Mouse (Mus musculus) layer of hippocampus, adult 8-10 months (tissue): ENCODE measurements around the gene Tlnrd1. TPM values are rescaled to one million over a fixed set of nuclear protein-coding genes. Genes with fewer than 3 reads are reported as not detected.
"Not testable (repeated sequence)": the region's sequence is repeated elsewhere in the genome, so short reads cannot be mapped to it uniquely, and the experiment has no call there.

ENCODE experiments used
- DNase-seq, 2 experiments: peaks; one replicate each; pipeline ENCODE4 v3.0.0; 2022; ENCODE audit warnings: low spot score in 2 of 2
- total RNA-seq, 4 experiments: library from RNA; stranded (reverse); gene quantifications; 2 replicates each; pipeline ENCODE4 v1.2.4; 2022

Gene Tlnrd1
- 10 to 100 TPM; 18.6 to 20.7 (median 20.1) TPM for total RNA-seq

DNA sequence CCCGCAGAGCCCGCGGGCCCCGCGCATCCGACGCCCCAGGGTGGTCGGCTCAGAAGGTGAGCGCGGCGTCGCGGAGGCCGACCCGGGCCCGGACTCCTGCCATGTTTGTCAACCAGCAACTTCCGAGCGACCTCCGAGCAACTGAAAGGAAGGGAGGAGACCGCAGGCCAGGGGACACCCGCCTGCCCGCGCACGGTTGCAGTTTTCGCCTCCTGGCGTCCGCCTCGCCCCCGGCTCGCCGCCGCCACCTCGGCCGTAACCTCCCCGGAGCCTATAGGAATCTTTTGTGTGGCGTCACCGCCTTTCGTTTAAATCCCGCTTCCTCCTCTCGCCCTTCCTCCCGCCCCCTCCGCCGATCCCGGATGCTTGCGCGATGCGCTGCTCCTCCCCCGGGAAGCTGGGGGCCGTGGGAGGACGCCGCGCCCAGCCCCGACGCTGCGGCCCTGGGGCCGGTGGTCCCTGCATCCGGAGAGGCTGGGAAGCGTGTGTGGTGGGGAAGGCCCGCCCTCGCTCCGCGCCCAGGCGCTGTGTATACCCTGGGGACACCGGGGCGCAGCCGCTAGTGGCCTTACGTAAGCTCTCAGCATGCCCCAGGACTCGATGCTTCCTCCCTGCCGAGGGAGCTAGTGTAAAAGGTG is at the start of gene Tlnrd1, which contains the start of gene Mesd:
Gene Tlnrd1, minus strand, starts transcription at position 285 of the 638 bp plus-strand sequence.
Gene Mesd, plus strand, starts transcription at position 446 of the 638 bp plus-strand sequence.
- peak; percentile 87 to 88 for DNase-seq

- no peak for DNase-seq
Measured at GRCm38 (mm10) chr7:83921637-83922036, 37.5 kb upstream of the Tlnrd1 start.

DNA sequence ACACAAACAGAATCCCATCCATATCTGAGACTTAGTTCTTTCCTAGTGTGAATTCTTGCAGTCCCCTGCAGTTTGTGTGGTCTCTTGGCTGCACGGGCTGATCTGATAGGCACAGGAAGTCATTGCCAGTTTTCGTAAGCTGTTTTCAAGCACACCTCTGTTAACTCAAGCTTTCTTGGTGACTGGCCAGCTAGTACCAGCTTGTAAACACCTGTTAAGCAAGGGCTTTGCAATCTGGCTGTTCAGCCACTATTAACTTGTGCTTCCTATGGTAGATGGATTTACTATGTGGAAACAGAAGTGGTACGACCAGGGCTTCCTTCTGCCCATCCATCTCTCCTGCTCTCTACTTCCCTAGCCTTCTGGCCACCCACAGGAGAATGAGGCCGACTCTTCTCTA is 36.1 kb upstream of the Tlnrd1 start:
- no peak for DNase-seq

GRCm38 (mm10) chr7:83914566-83914965 is 30.5 kb upstream of the Tlnrd1 start:
- DNase-seq: peak; percentile 66 to 85

DNA sequence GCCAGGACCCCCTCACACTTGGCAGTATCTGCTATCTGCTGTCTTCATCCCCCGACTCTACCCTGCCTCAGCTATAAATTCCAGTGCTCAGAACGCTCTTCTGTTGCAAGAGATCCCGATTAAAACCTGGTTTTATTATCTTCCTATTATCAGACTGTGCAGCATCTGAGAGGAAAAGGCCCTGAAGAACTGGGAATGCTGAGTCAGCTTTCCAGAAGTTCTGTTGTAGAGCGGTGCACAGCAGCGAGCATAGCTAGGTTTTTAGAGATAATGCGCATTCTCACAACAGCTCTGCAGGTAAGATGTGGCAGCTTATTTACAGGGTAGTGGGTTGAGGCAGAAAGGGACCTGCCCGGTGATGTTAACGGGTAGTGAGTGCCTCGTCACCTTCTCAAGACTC is 29.9 kb upstream of the Tlnrd1 start:
- DNase-seq: no peak

- no peak for DNase-seq
Measured at GRCm38 (mm10) chr7:83913405-83913932, 29.4 kb upstream of the Tlnrd1 start.

- no peak for DNase-seq
Measured at GRCm38 (mm10) chr7:83911909-83912308, 27.8 kb upstream of the Tlnrd1 start.

- no peak for DNase-seq
Measured at GRCm38 (mm10) chr7:83904831-83905230, 20.7 kb upstream of the Tlnrd1 start.

- no peak for DNase-seq
Measured at GRCm38 (mm10) chr7:83902296-83903145, 18.4 kb upstream of the Tlnrd1 start.

DNA sequence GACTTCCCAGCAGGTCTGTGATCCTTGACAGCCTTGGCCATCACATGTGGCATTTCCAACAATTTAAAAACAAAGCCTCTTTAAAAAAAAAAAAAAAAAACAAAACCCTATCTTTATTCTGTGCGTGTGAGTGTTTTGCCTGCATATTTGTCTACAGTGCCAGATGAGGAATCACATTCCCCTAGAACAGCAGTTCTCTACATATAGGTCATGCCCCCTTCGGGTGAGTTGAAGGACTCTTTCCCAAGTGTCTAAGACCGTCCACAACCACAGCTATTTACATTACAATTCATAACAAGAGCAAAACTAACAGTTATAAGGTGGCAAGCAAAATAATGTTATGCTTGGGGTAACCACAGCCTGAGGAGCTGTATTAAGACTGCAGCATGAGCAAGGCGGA is 17.3 kb upstream of the Tlnrd1 start:
- no peak for DNase-seq

DNA sequence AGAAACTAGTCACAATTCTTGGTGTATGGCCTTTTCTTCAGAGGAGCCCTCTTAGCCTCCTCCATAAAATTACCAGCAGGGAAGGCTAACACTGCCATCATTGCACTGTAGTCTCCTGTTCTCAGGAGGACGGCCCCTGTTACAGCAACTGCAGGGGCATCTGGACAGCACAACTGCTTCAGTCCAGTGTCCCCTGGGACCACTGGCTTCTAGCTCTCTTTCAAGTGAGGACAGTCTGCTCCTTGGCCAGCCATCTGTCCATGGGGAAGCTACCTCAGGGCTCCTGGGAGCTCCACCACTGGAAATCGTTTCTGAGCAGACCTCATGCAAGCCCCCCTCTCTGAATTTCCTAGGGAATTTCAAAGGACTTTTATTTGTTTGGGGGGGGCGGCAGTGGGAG is 16.4 kb upstream of the Tlnrd1 start:
- no peak for DNase-seq

GRCm38 (mm10) chr7:83898267-83898666 is 14.2 kb upstream of the Tlnrd1 start:
- DNase-seq: no peak

GRCm38 (mm10) chr7:83896077-83896740 is 12.1 kb upstream of the Tlnrd1 start:
- no peak for DNase-seq

DNA sequence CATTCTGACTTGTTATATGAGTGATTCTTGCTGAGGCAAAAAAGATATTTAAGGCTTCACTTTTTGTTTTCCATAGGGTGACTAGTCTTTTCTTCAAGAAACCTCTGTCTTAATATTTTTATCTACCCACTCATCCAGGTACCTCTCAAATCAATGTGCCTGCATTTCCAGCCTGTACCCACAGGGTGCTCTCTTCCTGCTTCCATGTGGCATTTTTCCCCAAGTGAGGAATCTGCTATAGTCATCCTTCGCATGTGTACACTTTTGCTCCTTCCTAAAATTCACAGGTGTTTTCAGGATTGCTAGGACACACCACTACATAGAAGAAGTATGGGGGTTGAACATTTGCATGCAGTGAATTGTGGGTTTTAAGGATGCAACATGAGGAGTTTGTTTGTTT is 10.2 kb upstream of the Tlnrd1 start:
- DNase-seq: no peak

- no peak for DNase-seq
Measured at GRCm38 (mm10) chr7:83892333-83892669, 8.2 kb upstream of the Tlnrd1 start.

GRCm38 (mm10) chr7:83891433-83892332 is 7.6 kb upstream of the Tlnrd1 start:
- peak; percentile 97 to 99 for DNase-seq

GRCm38 (mm10) chr7:83889946-83890345 is 5.8 kb upstream of the Tlnrd1 start:
- DNase-seq: not testable (repeated sequence)

- no peak for DNase-seq
Measured at GRCm38 (mm10) chr7:83889383-83889782, 5.3 kb upstream of the Tlnrd1 start.

DNA sequence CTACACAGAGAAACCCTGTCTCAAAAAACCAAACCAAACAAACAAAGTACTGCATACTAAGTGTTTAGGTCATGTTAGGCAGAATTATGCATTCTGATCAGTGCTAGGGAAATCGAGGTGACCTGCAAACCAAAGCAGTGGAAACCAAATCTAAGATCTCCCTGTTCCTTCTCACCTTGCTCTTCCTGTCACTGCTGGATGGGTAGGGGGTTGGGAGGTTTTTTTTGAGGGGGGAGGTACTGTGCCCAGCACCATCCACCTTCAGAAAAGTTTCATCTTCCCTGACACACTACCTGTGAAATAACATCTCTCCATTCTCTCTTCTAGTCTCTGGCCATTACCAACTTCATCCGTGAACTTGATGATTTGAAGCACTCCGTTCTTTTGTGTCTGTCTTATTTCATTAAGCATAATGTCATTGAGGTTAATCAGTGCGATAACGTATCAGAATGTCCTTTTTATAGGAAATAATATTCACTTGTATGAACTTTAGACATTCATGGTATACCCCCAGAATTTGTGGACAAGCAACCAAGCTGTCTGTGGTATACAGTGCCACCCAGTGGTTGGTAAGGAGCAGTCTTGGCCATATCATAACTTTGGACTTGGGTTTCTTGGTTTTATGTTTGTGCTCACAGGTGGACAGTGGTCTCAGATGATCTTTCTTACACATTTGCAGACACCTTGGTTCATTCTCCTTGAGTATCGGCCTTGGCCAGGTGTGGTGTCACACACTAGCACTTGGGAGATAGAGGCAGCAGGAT is 2.4 kb upstream of the Tlnrd1 start:
- DNase-seq: no peak

GRCm38 (mm10) chr7:83885835-83886234 is 1.7 kb upstream of the Tlnrd1 start:
- no peak for DNase-seq
